Mouse (Mus musculus): ENCODE measurements around the gene Ccdc97.
"Not testable (repeated sequence)": the region's sequence is repeated elsewhere in the genome, so short reads cannot be mapped to it uniquely, and the experiment has no call there.

Gene Ccdc97

DNA sequence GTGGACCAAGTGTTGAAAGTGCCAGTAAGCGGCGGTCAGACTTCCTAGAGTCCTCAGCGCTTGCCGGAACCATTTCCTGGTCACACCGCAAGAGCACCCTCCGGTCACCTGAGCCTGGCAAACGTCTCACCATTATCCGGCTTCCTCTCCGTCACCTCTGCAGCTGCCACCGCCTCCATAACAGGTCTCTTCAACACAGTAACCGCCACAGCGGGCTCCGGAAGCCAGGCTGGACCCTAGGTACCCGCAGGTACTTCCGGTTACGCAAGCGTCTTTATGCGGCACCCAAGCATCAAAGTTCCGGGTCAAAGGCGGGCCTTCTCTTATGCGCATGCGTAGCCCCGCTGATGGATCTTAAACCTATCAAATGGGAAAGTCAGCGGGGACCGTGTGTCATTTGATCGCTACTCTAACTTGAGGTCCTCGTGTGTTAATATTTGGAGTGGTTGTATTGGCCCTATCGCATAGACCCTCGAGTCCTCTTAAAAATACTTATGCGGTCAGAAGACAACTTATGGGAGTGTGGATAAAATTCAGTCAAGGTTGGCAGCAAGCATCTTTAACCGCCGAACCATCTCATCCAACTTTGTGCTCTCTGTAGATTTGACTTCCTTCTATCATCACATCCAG lies at the start of gene Ccdc97:
Gene Ccdc97, minus strand, starts transcription at position 301 of the 630 bp plus-strand sequence.
- DNase-seq: peak; percentile 92

DNA sequence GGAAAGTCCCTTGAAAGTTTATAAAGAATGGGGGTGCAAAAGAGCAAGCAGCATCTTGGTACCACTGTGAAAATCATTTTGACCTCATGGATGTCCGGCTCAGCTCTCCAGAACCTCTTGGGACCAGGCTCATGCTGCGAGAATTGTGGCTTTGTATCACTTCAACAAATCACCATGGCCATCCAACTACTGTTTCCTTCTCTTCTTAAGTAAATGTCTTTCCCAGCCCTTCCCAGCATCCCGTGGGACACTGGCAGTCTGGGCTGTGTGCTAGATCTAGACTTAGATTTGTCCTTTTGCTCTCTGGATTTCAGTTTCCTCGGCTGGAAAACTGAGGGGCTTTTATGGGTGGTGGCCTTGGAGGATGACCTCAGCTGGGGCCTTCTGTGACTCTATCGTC lies 49.3 kb upstream of the Ccdc97 start:
- no peak for DNase-seq

DNA sequence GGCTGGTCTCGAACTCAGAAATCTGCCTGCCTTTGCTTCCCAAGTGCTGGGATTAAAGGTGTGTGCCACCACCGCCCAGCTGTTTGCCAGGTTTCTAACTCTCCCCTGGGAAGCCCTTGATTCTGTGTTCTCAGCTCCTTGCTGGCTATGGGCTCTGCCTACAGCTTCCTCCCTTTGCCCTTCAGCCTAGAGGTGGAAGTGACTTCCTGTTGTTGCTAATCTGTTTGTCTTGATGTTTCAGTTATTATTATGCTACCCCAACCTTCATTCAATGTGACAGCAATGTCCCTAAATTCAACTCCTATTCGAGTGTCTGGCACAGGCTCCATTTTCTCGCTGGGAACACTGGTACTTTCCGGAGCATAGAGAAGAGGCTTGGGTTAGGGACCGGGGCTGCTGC lies 47.2 kb upstream of the Ccdc97 start:
- DNase-seq: no peak

DNA sequence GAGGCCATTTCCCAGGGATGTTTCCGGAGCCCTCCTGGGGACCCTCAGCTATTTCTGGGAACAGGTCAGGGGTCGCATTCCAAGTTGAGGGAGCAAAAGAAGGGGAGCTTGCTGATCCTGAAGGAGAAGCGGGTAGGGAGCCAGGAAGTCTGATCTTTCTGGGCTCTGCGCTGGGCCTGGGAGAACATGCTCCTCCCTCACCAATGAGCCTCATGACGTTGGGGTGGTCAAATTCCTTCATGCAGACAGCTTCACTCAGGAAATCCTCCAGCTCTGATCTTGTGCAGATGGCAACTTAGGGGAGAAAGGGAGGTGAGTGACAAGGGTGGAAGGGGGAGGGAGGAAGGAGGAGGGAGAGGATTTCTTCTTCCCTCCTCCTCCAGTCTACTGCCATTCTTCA lies 45.3 kb upstream of the Ccdc97 start:
- DNase-seq: no peak

DNA sequence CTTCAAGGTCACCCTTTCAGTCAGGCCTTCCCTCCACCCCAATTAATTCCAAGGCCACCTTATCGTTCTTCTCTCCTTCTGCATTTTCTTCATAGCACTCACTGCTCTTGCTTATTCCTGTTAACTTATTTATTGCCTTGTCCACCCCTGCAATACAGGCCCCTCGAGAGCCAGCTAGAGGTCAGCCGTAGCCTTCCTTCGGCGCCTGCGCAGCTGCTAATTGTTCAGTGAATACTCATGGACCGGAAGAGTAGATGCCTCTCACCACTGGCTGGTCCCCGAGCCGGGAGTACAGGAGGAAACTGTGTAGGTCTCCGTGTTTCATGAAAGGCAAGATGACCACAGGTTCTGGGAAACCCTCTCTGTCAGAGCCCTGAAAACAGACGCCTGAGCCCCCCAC lies 44.8 kb upstream of the Ccdc97 start:
- no peak for DNase-seq

DNA sequence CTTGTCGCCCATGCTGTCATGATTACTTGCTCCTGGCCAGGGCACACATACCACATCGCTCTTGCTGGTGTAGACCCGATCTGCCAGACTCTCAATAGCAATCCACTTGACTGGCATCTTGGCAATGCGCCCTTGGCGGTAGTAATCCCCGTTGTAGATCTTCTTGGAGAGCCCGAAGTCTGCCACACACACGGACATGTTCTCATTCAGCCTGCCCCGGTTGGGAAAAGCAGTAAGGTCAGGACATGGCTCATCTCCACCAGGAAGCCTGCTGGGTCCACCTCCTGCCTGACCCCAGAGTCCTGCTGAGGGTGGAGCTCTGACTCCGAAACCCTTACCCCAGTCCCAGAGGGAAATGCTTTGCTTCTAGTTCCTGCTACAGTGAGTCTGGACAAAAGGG lies 42.5 kb upstream of the Ccdc97 start:
- no peak for DNase-seq

DNA sequence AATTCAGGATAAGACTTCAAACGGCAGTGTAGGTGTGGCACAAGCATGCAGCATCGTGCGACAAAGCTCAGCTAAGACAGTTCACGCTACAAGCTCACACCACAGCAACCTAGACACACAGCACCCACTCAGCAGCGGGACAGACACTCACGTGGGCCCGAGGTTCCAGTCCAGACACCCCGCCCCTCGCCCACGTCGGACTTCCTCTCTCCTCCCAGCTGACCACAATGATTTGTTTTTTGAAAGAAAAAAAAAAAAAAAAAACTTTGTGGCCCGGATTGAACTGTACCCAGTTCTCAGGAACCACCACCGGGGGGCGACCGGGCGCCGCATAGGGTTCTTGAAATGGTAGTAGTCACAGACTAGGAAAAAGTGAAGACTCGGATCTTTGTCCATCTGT lies 37.1 kb upstream of the Ccdc97 start:
- DNase-seq: peak; percentile 91

DNA sequence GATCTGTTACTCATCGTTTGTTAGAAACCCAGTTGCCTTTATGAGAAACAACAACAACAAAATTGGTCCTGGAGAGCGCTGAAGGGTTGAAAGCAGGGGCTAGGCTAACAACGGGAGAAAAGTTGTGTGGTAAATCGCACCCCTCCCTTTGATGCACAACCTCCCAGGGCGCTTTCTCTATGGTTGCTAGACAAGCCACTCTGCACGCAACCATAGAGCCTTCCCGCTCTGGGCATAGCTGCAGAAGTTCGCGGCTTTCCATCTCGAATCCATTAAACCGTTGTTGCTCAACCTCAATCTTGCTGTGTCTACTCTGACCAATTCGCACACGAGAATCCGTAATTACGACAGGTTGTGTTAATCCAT lies 36.6 kb upstream of the Ccdc97 start:
- DNase-seq: peak; percentile 77

DNA sequence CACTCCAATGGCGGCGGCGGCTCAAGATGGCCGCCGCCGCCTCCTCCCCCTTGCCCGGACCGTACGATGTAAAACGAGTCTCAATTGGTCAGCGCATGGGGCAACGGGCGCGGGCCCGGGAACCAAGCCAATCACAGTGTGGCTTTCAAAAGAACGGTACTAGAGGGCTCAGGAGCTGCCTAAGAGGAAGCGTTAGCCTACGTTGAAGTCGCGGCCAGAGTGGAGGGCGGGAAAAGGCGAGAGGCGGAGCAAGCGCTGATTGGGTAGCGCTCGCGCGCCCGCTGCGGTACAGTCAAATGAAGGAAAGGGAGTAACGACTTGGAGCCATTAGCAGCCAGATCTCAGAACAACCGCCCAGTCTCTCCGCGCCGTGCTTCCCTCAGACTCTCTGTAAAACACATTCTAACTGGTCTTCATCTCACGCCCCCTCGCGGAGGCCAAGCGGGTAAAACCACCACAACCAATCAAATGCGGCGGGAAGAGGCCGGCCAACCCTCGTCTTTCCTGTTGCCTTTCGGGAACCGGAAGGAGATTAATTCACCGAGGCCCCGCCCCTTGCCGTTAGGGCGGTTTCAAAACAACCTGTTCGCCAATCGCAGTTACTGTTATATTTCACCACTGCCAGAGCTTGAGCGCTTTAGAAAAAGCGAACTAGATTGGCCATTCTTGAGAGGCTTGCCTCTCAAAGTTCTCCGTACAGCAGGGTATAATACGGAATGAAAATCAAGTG lies 36.0 kb upstream of the Ccdc97 start, which contains the start of gene Hnrnpul1:
Gene Hnrnpul1, minus strand, starts transcription at position 20 of the 730 bp plus-strand sequence.
- DNase-seq: peak; percentile 98

DNA sequence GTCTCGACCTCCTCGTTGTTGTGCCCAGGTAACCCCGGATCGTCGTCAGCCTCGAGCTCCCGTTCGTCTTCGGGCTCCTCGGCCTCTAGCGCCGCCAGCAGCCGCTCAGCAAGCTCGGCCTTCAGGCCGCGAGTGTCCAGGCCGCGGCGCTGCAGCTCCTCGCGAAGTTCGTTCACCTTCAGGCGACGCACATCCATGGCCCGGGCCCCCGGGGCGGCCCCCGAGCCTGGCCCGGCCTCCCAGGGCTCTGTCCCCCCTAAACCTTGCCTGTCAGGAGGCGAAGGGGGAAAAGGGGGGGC lies 35.5 kb upstream of the Ccdc97 start:
- DNase-seq: no peak

DNA sequence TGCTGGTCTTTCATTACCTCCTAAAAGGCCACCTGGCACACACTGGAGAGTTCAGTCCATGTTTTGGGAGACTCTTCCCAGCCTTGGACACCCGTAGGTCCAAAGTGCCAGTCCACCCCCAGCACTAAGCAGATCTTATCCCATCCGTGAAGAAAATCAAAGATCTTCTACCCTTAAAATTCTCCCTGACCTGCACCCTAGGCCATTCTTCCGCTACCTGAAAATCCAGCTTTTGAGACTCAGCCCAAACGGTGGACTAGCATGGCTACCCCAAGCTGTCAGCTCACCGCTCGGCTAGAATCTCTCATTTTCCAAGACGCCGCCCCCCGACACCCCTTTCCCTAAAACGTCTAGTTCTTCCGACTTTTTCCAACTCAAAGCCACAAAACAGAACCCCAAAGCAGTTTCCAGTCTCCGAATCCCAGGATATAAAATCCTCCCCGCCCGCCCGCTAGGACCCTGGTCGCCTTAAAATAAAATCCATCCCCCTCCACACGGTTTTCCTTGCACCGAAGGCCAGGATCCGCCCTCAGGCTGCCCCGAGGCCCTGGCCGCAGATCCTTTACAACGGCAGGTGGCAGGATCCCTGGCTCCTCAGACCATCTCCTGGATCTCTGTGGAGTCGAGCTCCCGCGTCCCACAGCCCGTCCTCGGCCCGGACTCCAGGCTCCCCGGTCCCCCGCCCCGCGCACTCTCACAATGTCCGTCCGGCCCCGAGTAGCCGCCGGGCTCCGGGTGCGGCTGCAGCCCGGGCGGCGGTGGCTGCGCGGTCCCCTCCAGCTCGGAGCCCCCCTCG lies 35.0 kb upstream of the Ccdc97 start:
- no peak for DNase-seq

DNA sequence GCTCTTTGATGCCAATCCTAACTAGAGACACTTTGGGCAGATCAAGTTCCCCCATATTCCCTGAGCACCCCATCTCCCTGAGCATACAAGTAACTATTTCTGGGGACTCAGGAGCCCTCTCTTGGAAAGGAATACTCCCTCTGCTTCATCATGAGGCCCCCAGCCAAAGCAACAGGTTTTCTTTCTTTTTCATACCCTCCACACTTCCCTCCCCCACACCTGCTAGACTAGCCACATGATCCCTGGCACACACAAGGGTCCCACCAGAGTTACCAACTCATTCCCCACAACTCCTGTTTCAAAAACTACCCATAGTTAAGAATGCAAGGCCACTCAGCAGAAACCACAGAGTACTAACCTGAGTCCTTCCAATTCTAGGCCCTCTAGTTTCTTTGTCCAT lies 34.2 kb upstream of the Ccdc97 start:
- DNase-seq: no peak

DNA sequence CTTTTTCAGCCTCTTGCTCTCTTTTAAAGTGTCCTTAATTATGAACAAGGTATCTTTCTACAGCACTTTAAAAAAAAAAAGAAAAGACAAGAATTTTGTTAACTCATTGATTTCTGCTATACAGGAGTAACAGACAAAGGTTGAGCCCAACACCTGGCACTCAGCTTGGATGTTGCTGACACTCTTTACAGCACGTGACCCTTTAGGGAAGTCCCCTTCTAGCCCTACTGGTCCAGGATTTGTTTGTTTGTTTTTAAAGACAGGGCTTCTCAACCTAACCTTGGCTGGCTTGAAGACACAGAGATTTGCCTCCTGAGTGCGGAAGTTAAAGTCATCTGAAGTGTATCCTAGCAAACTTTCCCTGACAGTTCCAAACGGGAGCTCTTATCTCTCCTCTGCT lies 28.0 kb upstream of the Ccdc97 start:
- no peak for DNase-seq

DNA sequence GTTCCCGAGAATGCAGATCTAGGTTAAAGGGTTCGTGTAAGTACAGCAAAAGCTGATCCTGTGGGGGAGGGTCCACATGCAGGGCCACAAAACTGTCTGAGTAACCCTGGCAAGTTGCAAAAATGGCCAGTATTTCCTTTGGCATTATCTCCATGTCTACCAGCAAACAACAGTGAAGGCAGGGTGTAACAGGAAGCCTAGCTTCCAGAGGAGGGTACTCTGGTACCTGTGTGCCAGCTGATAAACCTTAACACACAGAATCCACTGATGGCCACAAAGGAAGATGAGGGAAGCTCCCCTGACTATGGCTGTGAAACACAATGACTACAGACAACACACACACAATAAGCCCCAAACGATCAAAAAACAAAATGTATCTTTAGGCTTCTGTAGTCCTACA lies 19.4 kb upstream of the Ccdc97 start:
- no peak for DNase-seq

DNA sequence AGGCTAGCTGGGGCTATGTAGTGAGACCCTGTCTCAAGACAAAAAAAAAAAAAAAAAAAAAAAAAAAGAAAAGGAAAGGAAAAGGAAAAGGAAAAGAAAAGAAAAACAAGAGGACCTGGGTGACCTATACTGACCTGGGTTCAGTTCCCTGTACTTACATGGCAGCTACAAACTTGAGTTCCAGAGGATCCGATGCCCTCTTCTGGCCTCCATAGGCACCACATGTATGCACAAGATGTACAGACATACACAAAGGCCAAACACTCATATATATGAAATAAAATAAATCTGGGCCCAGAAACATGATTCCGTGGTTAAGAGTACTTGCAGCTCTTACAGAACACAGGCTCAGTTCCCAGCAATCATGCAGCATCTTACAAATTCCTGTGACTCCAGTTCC lies 18.0 kb upstream of the Ccdc97 start:
- peak; percentile 30 for DNase-seq

DNA sequence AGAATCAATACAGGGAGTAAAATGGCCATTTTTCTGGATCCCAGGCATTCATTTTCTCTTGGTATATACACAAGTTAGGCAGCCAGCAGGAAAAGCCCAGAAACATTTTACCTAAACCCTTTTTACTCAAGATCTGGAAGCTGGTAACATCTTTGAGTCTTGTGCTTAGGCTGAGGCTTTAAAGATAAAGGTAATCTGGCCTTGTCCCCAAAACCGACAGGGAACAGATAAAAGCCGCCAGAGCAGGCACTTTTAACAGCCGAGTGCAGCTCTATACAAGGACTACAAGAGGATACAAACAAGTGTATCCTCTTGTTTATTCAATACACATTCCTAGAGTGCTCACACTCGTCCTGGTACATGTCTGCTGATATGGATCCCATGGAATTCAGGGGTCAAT lies 16.1 kb upstream of the Ccdc97 start:
- no peak for DNase-seq

DNA sequence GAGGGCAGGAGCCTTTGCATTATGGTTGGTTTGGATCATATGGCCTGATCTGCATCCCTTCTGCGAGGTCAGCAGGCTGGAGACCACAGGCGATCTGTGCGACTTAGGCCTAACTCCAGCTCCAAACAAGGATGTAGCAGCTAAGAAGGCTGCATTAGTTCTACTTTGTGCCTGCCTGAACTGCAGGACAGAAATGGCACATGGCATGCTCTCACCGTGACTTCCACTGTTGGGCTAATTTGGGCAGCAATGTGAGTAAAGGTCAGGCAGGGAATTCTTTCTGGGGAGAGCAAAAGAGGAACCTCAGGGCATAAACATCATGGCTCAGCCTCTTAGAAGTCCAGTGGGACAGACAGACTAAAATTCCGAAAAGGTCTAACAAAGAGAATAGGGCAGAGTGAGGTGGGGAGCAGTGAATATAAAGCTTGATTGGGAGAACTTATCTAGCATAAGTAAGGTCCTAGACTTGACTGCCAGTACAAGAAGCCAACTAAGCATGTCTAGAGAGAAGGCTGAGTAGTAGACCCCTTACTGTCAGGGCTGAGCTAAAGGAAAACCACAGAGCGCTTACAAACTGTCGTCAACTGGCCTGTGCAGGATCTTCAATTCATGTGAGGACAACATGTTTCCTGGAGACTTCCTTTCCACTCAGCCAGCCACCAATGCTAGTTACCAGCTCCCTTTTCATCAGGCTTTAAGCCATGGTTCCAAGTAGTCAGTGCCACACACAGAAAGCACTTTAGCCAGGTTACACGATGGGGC lies 12.6 kb upstream of the Ccdc97 start:
- no peak for DNase-seq

DNA sequence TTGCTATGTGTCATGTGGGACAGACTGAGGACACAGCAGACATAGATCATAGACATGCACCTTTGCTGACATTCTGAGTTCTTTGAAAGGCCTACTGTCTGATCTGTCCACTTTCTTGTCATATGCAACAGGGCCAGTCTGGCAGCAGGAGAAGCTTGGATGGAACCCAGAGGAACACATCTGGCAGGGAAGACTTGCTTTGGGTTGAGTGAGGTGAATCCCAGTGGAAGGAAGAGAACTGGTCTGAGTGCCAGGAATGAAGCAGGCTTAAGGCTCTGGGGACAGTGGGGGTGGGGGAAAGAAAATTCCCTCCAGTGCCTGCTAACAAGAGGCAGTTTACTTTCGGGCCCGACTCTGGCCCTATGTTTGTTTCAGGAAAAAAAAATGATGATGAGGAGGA lies 11.0 kb upstream of the Ccdc97 start:
- DNase-seq: no peak

DNA sequence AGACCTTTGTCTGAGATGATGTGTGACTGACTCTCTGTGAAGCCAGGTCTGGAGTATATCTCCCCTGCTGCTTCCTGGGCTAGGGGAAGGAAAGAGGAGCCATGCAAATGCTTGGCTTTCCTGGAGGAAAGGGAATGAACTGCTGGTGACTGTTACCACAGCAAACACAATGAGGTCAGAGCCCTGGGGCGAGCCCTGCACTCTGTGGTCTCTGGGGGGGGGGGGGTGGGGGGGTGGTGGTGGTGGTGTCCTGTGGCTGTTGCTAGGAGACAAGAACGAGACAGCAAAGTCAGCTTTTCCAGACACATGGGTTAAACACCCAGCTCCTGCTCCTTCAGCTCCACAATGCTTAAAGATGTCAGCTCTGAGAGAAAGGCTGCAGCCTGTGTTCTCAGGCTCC lies 10.5 kb upstream of the Ccdc97 start:
- no peak for DNase-seq

DNA sequence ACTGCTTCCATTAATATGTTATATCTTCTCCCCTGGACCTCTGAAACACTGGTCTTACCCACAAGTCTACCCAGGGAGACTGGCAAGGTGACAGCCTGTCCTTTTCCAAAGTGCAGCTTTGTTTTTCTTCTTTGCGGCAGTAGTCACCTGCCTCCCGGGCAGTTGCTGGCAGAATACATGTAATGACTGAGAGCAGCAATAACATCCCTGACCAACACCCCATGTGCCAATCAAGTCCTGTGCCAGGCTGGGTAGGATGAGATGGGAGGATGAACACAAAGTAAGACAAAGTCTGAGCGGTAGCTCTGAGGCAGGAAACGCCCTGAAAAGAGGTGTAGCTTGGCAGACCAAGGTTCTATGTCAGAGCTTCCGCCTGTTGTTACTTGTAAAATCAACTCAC lies 8.9 kb upstream of the Ccdc97 start:
- no peak for DNase-seq

DNA sequence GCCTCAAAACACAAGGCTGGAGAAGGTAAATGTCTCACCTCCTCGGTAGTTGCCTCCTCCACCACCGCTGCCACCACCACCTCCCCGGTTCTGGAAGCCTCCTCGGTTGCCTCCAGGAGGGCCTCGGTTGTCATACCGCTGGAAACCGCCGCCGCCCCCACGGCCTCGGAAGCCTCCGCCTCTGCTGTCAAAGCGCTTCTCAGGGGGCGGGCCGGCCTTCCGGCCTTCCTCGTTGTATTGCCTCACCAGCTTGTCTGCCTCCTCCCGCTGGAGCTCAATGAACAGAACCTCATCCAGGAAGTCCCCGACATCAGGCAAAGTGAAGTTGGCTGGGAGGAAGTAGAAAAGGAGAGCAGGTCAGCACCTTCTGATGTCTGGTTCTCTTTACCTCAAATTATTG lies 7.0 kb upstream of the Ccdc97 start:
- peak; percentile 12 for DNase-seq

DNA sequence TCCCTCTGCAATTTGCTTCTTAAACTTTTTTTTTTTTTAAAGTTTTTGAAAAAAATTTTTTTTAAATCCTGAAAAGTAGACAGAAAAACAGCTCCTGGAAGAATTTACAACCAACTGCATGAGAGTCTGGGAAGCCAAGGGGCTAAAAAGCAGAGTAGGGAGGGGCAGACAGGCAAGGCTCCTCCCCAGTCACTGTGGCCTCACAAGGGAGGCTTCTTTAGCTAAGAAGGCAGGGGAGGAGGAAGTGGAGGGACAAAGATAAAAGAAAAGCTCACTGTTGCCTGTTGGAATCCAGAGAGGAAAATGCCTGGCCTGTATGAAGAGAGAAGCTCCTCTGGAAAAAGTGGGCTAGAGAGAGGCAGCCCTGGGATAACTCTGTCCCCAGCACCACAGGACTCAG lies 2.9 kb upstream of the Ccdc97 start:
- DNase-seq: not testable (repeated sequence)

DNA sequence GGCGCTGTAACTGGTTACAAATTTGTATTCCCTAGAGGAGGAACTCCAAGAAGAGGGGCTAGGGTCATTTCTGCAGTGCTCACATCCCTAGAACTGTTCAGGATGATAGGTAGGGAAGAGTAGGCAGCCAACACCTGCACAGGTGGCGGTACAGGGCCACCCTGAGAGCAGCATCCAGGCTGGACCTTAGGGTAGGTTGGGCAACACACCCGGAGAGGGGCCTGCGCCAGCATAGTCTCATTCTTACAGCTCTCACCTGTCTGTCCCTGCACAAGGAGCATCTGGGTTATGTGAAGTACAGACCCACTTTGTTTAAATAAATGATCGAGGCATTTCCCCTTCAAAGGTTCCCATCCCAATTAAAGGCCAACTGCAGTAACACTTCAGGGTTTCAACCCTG lies 1.9 kb upstream of the Ccdc97 start:
- DNase-seq: no peak
